8 mouse cellular contexts compared by ENCODE assay signal in the genomic region with DNA sequence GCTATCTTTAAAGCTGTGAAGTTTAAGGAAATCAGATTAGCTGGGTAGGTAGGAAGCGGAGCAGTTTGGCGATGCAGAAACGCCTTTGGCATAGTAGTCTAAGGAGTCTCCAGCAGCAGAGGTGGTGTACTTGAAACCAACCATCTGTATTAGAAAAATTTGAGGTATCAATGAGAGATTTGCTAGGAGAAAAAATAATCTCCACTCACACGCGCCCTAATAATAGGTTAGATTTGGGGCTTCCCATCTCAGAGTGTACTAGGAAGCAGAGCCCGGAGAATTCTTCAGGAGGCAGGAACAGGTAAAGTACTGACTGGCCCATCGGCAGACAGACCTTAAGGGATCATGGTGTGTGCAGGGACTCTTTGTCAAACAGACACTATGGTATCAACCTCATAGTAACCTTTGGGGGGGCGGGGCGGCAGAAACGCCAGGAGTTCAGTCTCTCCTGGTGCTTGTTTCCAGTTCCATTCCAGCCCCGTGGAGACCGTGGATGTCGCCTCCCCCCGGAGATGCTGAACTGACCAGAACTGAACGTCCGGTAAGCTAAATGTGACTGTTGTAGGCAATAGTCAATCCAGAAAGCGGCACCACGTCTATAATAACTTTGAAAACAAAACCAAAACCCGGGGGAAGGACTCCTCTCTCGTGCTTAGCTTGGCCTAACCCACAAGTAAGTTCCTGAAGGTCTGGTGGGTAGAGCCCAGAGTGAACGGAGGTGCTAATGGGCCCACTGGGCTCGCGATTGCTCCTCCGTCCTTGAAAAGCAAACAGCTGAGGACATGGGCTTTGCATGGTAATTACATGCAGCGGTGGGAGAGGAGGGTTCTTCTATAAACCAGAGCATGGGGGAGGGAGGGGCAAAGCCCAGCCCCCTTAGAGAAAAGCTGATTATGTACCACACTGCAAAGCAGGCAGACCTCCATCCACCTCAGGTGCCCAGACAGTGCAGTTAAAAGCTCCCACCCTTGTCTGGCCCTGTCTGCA. TPM values are rescaled to one million over a fixed set of nuclear protein-coding genes. Genes with fewer than 3 reads are reported as not detected.
A peak's percentile ranks its signal among the peaks of the same experiment; 100 is the strongest.
DNase-seq lines count a peak whose midpoint lies in the region; ATAC-seq and TF ChIP-seq lines count a peak whose summit lies in the region.

No protein-coding gene starts in this region.

- 21% methylated on average over 25 of the region's 25 CpGs for WGBS in lung, adult 2 months
- 7% methylated on average over 25 of the region's 25 CpGs for WGBS in embryonic facial prominence, embryonic 13.5 days
- WGBS in limb, embryonic 10.5 days: 7% methylated on average over 25 of the region's 25 CpGs
- WGBS in neural tube, embryonic 12.5 days: 6% methylated on average over 25 of the region's 25 CpGs

- no peak for TF ChIP-seq POLR2A in lung, adult 2 months (IDR thresholded peaks at IDR 0.05; ENCODE audit: borderline replicate concordance, extremely low read depth, low read depth, low read length)

- no peak for TF ChIP-seq CTCF in lung, adult 2 months (IDR thresholded peaks at IDR 0.05; ENCODE audit: insufficient read depth, low read length)

- peaks cover 46% of the 10 kb centered on the region for H3K27me3 ChIP-seq in embryonic facial prominence, embryonic 13.5 days
- peaks cover 65% of the 10 kb centered on the region for H3K27me3 ChIP-seq in limb, embryonic 10.5 days (ENCODE audit: low read depth, poor library complexity, severe bottlenecking)
- peaks cover 33% of the 10 kb centered on the region for H3K27me3 ChIP-seq in neural tube, embryonic 12.5 days (replicated peaks)

- no peak overlapping the region for H3K9ac ChIP-seq in embryonic facial prominence, embryonic 13.5 days
- no peak overlapping the region for H3K9ac ChIP-seq in neural tube, embryonic 12.5 days

- peak overlapping the region; percentile 82 for H3K4me2 ChIP-seq in embryonic facial prominence, embryonic 13.5 days
- H3K4me2 ChIP-seq in neural tube, embryonic 12.5 days (replicated peaks): peak overlapping the region; percentile 73

- no peaks in the 10 kb centered on the region for H3K36me3 ChIP-seq in embryonic facial prominence, embryonic 13.5 days
- H3K36me3 ChIP-seq in limb, embryonic 10.5 days: no peaks in the 10 kb centered on the region
- H3K36me3 ChIP-seq in neural tube, embryonic 12.5 days: no peaks in the 10 kb centered on the region

- no peak for DNase-seq in lung, adult 2 months
- DNase-seq in lung, adult 18-20 months: no peak
- DNase-seq in limb, embryonic 10.5 days (ENCODE audit: low spot score): peak; percentile 49
- DNase-seq in thymus, postnatal 0 days (ENCODE audit: low spot score): no peak
- no peak for DNase-seq in urinary bladder, postnatal 25 days (ENCODE audit: low spot score)
- DNase-seq in layer of hippocampus, adult 9-10 months (ENCODE audit: low spot score): no peak

- ATAC-seq in embryonic facial prominence, embryonic 13.5 days (ENCODE audit: insufficient number of reproducible peaks, insufficient read depth, low FRiP score, low TSS enrichment, low read depth): no peak
- ATAC-seq in neural tube, embryonic 12.5 days (ENCODE audit: low FRiP score, low read depth): peak; percentile 27; the same call in 1 of the 2 replicates

- no peak overlapping the region for H3K27ac ChIP-seq in embryonic facial prominence, embryonic 13.5 days
- H3K27ac ChIP-seq in limb, embryonic 10.5 days: no peak overlapping the region
- no peak overlapping the region for H3K27ac ChIP-seq in neural tube, embryonic 12.5 days

- H3K9me3 ChIP-seq in embryonic facial prominence, embryonic 13.5 days: no peaks in the 10 kb centered on the region
- no peaks in the 10 kb centered on the region for H3K9me3 ChIP-seq in limb, embryonic 10.5 days (replicated peaks)
- no peaks in the 10 kb centered on the region for H3K9me3 ChIP-seq in neural tube, embryonic 12.5 days

- peaks cover 5% of the 10 kb centered on the region for H3K4me1 ChIP-seq in lung, adult 2 months (ENCODE audit: control insufficient read depth, insufficient read depth, low read length)
- peaks cover 25% of the 10 kb centered on the region for H3K4me1 ChIP-seq in embryonic facial prominence, embryonic 13.5 days
- H3K4me1 ChIP-seq in limb, embryonic 10.5 days: peaks cover 25% of the 10 kb centered on the region
- peaks cover 24% of the 10 kb centered on the region for H3K4me1 ChIP-seq in neural tube, embryonic 12.5 days

- peak overlapping the region; percentile 57 for H3K4me3 ChIP-seq in lung, adult 2 months (replicated peaks; ENCODE audit: extremely low read depth, low read depth, low read length)
- H3K4me3 ChIP-seq in embryonic facial prominence, embryonic 13.5 days: peak overlapping the region; percentile 51
- peak overlapping the region; percentile 57 for H3K4me3 ChIP-seq in limb, embryonic 10.5 days
- H3K4me3 ChIP-seq in neural tube, embryonic 12.5 days: peak overlapping the region; percentile 41; the same call in 1 of the 2 replicates

RNA-seq across cellular contexts. Expression of a gene that starts 1.0 kb away (rescaled TPM):
- 34.6 and 38.6 TPM in 2 replicates for polyA plus RNA-seq in lung, adult 2 months (2012; rRNA removed)
- polyA plus RNA-seq in embryonic facial prominence, embryonic 13.5 days (2015; fragmentation: Nextera tagmentation; extraction: Ambion mirVana): 2.1 and 3.2 TPM in 2 replicates
- 4.7 TPM in 2 replicates for polyA plus RNA-seq in limb, embryonic 10.5 days (2016; fragmentation: Nextera tagmentation; extraction: Ambion mirVana)
- polyA plus RNA-seq in neural tube, embryonic 12.5 days (2016; fragmentation: Nextera tagmentation; extraction: Ambion mirVana): 3.5 and 4.1 TPM in 2 replicates
- 2.2 and 2.5 TPM in 2 replicates for polyA plus RNA-seq in thymus, postnatal 0 days (2015; fragmentation: Nextera tagmentation; extraction: Ambion mirVana)

RNA-seq across cellular contexts. Expression of a gene that starts 15.8 kb away (rescaled TPM):
- 8.9 and 9.5 TPM in 2 replicates for polyA plus RNA-seq in lung, adult 2 months (2012; rRNA removed)
- polyA plus RNA-seq in embryonic facial prominence, embryonic 13.5 days (2015; fragmentation: Nextera tagmentation; extraction: Ambion mirVana): 10.0 and 10.5 TPM in 2 replicates
- 10.1 and 11.7 TPM in 2 replicates for polyA plus RNA-seq in limb, embryonic 10.5 days (2016; fragmentation: Nextera tagmentation; extraction: Ambion mirVana)
- polyA plus RNA-seq in neural tube, embryonic 12.5 days (2016; fragmentation: Nextera tagmentation; extraction: Ambion mirVana): 10.3 TPM in 2 replicates
- polyA plus RNA-seq in thymus, postnatal 0 days (2015; fragmentation: Nextera tagmentation; extraction: Ambion mirVana): 3.8 and 5.6 TPM in 2 replicates

RNA-seq across cellular contexts. Expression of a gene that starts 41.2 kb away (rescaled TPM):
- polyA plus RNA-seq in lung, adult 2 months (2012; rRNA removed): 25.9 and 26.5 TPM in 2 replicates
- polyA plus RNA-seq in embryonic facial prominence, embryonic 13.5 days (2015; fragmentation: Nextera tagmentation; extraction: Ambion mirVana): 291 and 321 TPM in 2 replicates
- 237 and 285 TPM in 2 replicates for polyA plus RNA-seq in limb, embryonic 10.5 days (2016; fragmentation: Nextera tagmentation; extraction: Ambion mirVana)
- polyA plus RNA-seq in neural tube, embryonic 12.5 days (2016; fragmentation: Nextera tagmentation; extraction: Ambion mirVana): 549 and 570 TPM in 2 replicates
- polyA plus RNA-seq in thymus, postnatal 0 days (2015; fragmentation: Nextera tagmentation; extraction: Ambion mirVana): 98.1 and 100 TPM in 2 replicates

RNA-seq across cellular contexts. Expression of a gene that starts 42.5 kb away (rescaled TPM):
- 20.6 and 23.8 TPM in 2 replicates for polyA plus RNA-seq in lung, adult 2 months (2012; rRNA removed)
- 122 and 129 TPM in 2 replicates for polyA plus RNA-seq in embryonic facial prominence, embryonic 13.5 days (2015; fragmentation: Nextera tagmentation; extraction: Ambion mirVana)
- 72.6 and 82.0 TPM in 2 replicates for polyA plus RNA-seq in limb, embryonic 10.5 days (2016; fragmentation: Nextera tagmentation; extraction: Ambion mirVana)
- polyA plus RNA-seq in neural tube, embryonic 12.5 days (2016; fragmentation: Nextera tagmentation; extraction: Ambion mirVana): 107 and 118 TPM in 2 replicates
- 123 and 126 TPM in 2 replicates for polyA plus RNA-seq in thymus, postnatal 0 days (2015; fragmentation: Nextera tagmentation; extraction: Ambion mirVana)
